Mouse (Mus musculus) Patski (cell line): ENCODE data around the gene Ghdc. TPM values are rescaled to one million over a fixed set of nuclear protein-coding genes. Genes with fewer than 3 reads are reported as not detected.
A peak's percentile ranks its signal among the peaks of the same experiment; 100 is the strongest.

Experiments
- ATAC-seq: fragments of 100-300 bp; one replicate; pipeline ENCODE4 v1.8.0; 2021
- CTCF ChIA-PET: fragments of 350-600 bp; sonication (Branson Sonifier 250); formaldehyde crosslinking; loops from one replicate; lab custom pipeline; 2022; ENCODE audit warnings: inconsistent platforms; lab: Charles Lee
- POLR2A ChIA-PET: fragments of 350-600 bp; sonication (Branson Sonifier 250); formaldehyde crosslinking; loops from one replicate; lab custom pipeline; 2022; ENCODE audit warnings: antibody characterized with exemption, inconsistent platforms; lab: Charles Lee
- DNase-seq: peaks from one replicate; pipeline ENCODE4 v3.0.0-alpha.2; 2011; ENCODE audit warnings: low read depth, low spot score
- H3K27me3 ChIP-seq: fragments of 371-371 bp; one replicate; pipeline ENCODE4 v1.5.1; 2021
- CTCF ChIP-seq: fragments of 100-300 bp; IDR thresholded peaks from one replicate; pipeline ENCODE4 v1.5.1; 2021
- in situ Hi-C: fragments of 300-500 bp; cut with MboI; formaldehyde crosslinking; loops from 3 replicates; pipeline ENCODE4 v1.11.1; 2018; ENCODE audit warnings: low pct_unique_long_range_greater_than_20kb, mixed read lengths
- polyA plus RNA-seq: library from polyadenylated mRNA; unstranded; gene quantifications from one replicate; pipeline ENCODE4 v1.2.3, GENCODE M21; 2021

The Ghdc gene
- polyA plus RNA-seq, 1 experiment from 2014 or later, result 24.7 TPM

- ATAC-seq (no peak), DNase-seq (no peak)
- TF ChIP-seq CTCF, result no peak
- ChIA-PET POLR2A (interaction anchor here (0.6 kb wide), 1 partner anchor 336 kb away, joined by 3 read pairs; no protein-coding TSS in a partner anchor), CTCF (interaction anchor here (1.1 kb wide), 1 partner anchor 10 kb away, joined by 3 read pairs; no protein-coding TSS in a partner anchor)
- peaks cover 26% of the 10 kb centered on the region for H3K27me3 ChIP-seq
- in situ Hi-C loops, result no loop called here
Measured at GRCm38 (mm10) chr11:100762831-100763230, 7.9 kb downstream of the Ghdc start, which contains the start of gene Hcrt. TSS of gene Hcrt (minus strand) at chr11:100762931.

- peaks cover 35% of the 10 kb centered on the region for H3K27me3 ChIP-seq
- CTCF ChIA-PET, result interaction anchor here (1.3 to 1.5 kb wide), 2 partner anchors 9 to 47 kb away, joined by 3 to 6 read pairs; partner anchors contain the start of gene Hspb9
- TF ChIP-seq CTCF, result peak; percentile 88
- POLR2A ChIA-PET, result no interaction called here
- DNase-seq (no peak), ATAC-seq (no peak)
- in situ Hi-C loops, result no loop called here
Measured at GRCm38 (mm10) chr11:100761547-100762045, 9.2 kb downstream of the Ghdc start.

GRCm38 (mm10) chr11:100759611-100760233 lies 11.0 kb downstream of the Ghdc start, which contains the start of gene Kcnh4:
TSS of gene Kcnh4 (minus strand) at chr11:100759942.
- in situ Hi-C loops, result no loop called here
- ChIA-PET CTCF (no interaction called here), POLR2A (no interaction called here)
- DNase-seq, result no peak
- ATAC-seq, result no peak
- H3K27me3 ChIP-seq, result peaks cover 35% of the 10 kb centered on the region
- TF ChIP-seq CTCF, result no peak

GRCm38 (mm10) chr11:100758707-100759610 lies 11.8 kb downstream of the Ghdc start:
- H3K27me3 ChIP-seq, result peaks cover 35% of the 10 kb centered on the region
- in situ Hi-C loops, result no loop called here
- DNase-seq, result no peak
- ChIA-PET CTCF (no interaction called here), POLR2A (no interaction called here)
- no peak for TF ChIP-seq CTCF
- ATAC-seq, result no peak

GRCm38 (mm10) chr11:100757566-100757965 lies 13.2 kb downstream of the Ghdc start:
- ATAC-seq (no peak), DNase-seq (no peak)
- no peak for TF ChIP-seq CTCF
- in situ Hi-C loops, result no loop called here
- POLR2A ChIA-PET, result interaction anchor here (0.5 kb wide), 1 partner anchor 14 kb away, joined by 3 read pairs; no protein-coding TSS in a partner anchor
- CTCF ChIA-PET, result no interaction called here
- peaks cover 32% of the 10 kb centered on the region for H3K27me3 ChIP-seq

- CTCF ChIA-PET, result no interaction called here
- in situ Hi-C loops, result no loop called here
Measured at GRCm38 (mm10) chr11:100756476-100756875, 14.3 kb downstream of the Ghdc start.

GRCm38 (mm10) chr11:100754693-100755057 lies 16.1 kb downstream of the Ghdc start:
- ATAC-seq (no peak), DNase-seq (no peak)
- CTCF ChIA-PET, result no interaction called here
- no peak for TF ChIP-seq CTCF
- peaks cover 12% of the 10 kb centered on the region for H3K27me3 ChIP-seq
- POLR2A ChIA-PET, result interaction anchor here (0.7 kb wide), 1 partner anchor 81 kb away, joined by 3 read pairs; no protein-coding TSS in a partner anchor
- in situ Hi-C loops, result no loop called here

More at GRCm38 (mm10) chr11:100756476-100756875, 14.3 kb downstream of the Ghdc start:
- POLR2A ChIA-PET, result no interaction called here
- ATAC-seq (no peak), DNase-seq (no peak)
- H3K27me3 ChIP-seq, result peaks cover 23% of the 10 kb centered on the region
- no peak for TF ChIP-seq CTCF

GRCm38 (mm10) chr11:100754021-100754692 lies 16.6 kb downstream of the Ghdc start:
- ChIA-PET POLR2A (no interaction called here), CTCF (no interaction called here)
- in situ Hi-C loops, result no loop called here
- peaks cover 12% of the 10 kb centered on the region for H3K27me3 ChIP-seq
- DNase-seq, result no peak
- no peak for ATAC-seq
- no peak for TF ChIP-seq CTCF

GRCm38 (mm10) chr11:100752294-100752693 lies 18.5 kb downstream of the Ghdc start:
- ATAC-seq (no peak), DNase-seq (no peak)
- ChIA-PET CTCF (interaction anchor here (1.2 to 1.7 kb wide), 2 partner anchors 10 to 13 kb away, joined by 4 to 5 read pairs; no protein-coding TSS in a partner anchor), POLR2A (no interaction called here)
- TF ChIP-seq CTCF, result no peak
- in situ Hi-C loops, result no loop called here
- H3K27me3 ChIP-seq, result peaks cover 4% of the 10 kb centered on the region

- in situ Hi-C loops, result no loop called here
- CTCF ChIA-PET, result no interaction called here
- no peaks in the 10 kb centered on the region for H3K27me3 ChIP-seq
- TF ChIP-seq CTCF, result no peak
- ATAC-seq, result no peak
- POLR2A ChIA-PET, result no interaction called here
- no peak for DNase-seq
Measured at GRCm38 (mm10) chr11:100750127-100750526, 20.6 kb downstream of the Ghdc start.
